Mouse (Mus musculus) embryonic facial prominence, embryonic 15.5 days (tissue): ENCODE measurements around the gene 4930469K13Rik. TPM values are rescaled to one million over a fixed set of nuclear protein-coding genes. Genes with fewer than 3 reads are reported as not detected.

Source experiments
- ATAC-seq: fragments of 200-750 bp; cut with Nextera tagmentation; 2 replicates; pipeline ENCODE4 v1.8.0; 2017; ENCODE audit warnings: low read depth, moderate TSS enrichment; ENCODE audit not compliant: insufficient number of reproducible peaks, low FRiP score, low TSS enrichment
- H3K27ac ChIP-seq: fragments of 300-500 bp; sonication (generic); replicated peaks from 2 replicates; pipeline ENCODE4 v1.5.1; 2015; ENCODE audit warnings: mild to moderate bottlenecking, inconsistent platforms
- H3K27me3 ChIP-seq: fragments of 300-500 bp; sonication (generic); 2 replicates; pipeline ENCODE4 v1.6.1; 2015; ENCODE audit warnings: inconsistent platforms
- H3K36me3 ChIP-seq: fragments of 300-500 bp; sonication (generic); 2 replicates; pipeline ENCODE4 v1.6.1; 2015; ENCODE audit warnings: mild to moderate bottlenecking, inconsistent platforms
- H3K4me1 ChIP-seq: fragments of 300-500 bp; sonication (generic); 2 replicates; pipeline ENCODE4 v1.6.1; 2015; ENCODE audit warnings: inconsistent platforms
- H3K4me2 ChIP-seq: fragments of 300-500 bp; sonication (generic); replicated peaks from 2 replicates; pipeline ENCODE4 v1.6.1; 2015; ENCODE audit warnings: mild to moderate bottlenecking, inconsistent platforms
- H3K4me3 ChIP-seq: fragments of 300-500 bp; sonication (generic); replicated peaks from 2 replicates; pipeline ENCODE4 v1.5.1; 2015; ENCODE audit warnings: mild to moderate bottlenecking, inconsistent platforms
- H3K9ac ChIP-seq: fragments of 300-500 bp; sonication (generic); 2 replicates; pipeline ENCODE4 v1.6.1; 2015; ENCODE audit warnings: inconsistent platforms
- H3K9me3 ChIP-seq: fragments of 300-500 bp; sonication (generic); replicated peaks from 2 replicates; pipeline ENCODE4 v1.6.1; 2016; ENCODE audit warnings: inconsistent platforms
- WGBS: fragments of 180-500 bp; shearing (Covaris S2); methylation state at CpG from one replicate; pipeline ENCODE4 v1.1.7; 2015; 5-methylcytosine and 5-hydroxymethylcytosine counted together
- polyA plus RNA-seq: library from polyadenylated mRNA; unstranded; fragments of >200 nt; fragmentation: Nextera tagmentation; extraction: Ambion mirVana; gene quantifications from 2 replicates; pipeline ENCODE4 v1.2.1, GENCODE M21; 2015

Gene 4930469K13Rik
- polyA plus RNA-seq, 1 experiment from 2014 or later, result 1.5 TPM

- 0 out of 2 replicates have a peak, but pooled peaks cover 5% of the 10 kb centered on the region for H3K4me1 ChIP-seq
- no peak overlapping the region for H3K9ac ChIP-seq
- no peak overlapping the region for H3K27ac ChIP-seq
- H3K27me3 ChIP-seq, result no peaks in the 10 kb centered on the region
- no peaks in the 10 kb centered on the region for H3K9me3 ChIP-seq
- H3K4me3 ChIP-seq, result no peak overlapping the region
- no peak overlapping the region for H3K4me2 ChIP-seq
- H3K36me3 ChIP-seq, result no peaks in the 10 kb centered on the region
- no peak for ATAC-seq
- 40% methylated on average over 9 of the region's 9 CpGs for WGBS
Measured at GRCm38 (mm10) chr11:34008702-34009101, 89.7 kb downstream of the 4930469K13Rik start.

- ATAC-seq, result no peak
- Histone ChIP-seq H3K27ac (no peak overlapping the region), H3K9me3 (no peaks in the 10 kb centered on the region), H3K4me3 (no peak overlapping the region), H3K9ac (no peak overlapping the region), H3K4me1 (0 out of 2 replicates have a peak, but pooled peaks cover 5% of the 10 kb centered on the region), H3K36me3 (no peaks in the 10 kb centered on the region), H3K27me3 (no peaks in the 10 kb centered on the region), H3K4me2 (no peak overlapping the region)
- 87% methylated on average over 11 of the region's 11 CpGs for WGBS
Measured at GRCm38 (mm10) chr11:34008214-34008613, 90.1 kb downstream of the 4930469K13Rik start.

- 79% methylated on average over 2 of the region's 2 CpGs for WGBS
- Histone ChIP-seq H3K9ac (no peak overlapping the region), H3K27me3 (no peaks in the 10 kb centered on the region), H3K9me3 (no peaks in the 10 kb centered on the region), H3K4me3 (no peak overlapping the region), H3K36me3 (no peaks in the 10 kb centered on the region), H3K4me2 (no peak overlapping the region), H3K4me1 (0 out of 2 replicates have a peak, but pooled peaks cover 5% of the 10 kb centered on the region), H3K27ac (no peak overlapping the region)
- no peak for ATAC-seq
Measured at GRCm38 (mm10) chr11:34007616-34008015, 90.7 kb downstream of the 4930469K13Rik start.

GRCm38 (mm10) chr11:34002593-34002965 is 95.8 kb downstream of the 4930469K13Rik start:
- H3K27me3 ChIP-seq, result no peaks in the 10 kb centered on the region
- no peaks in the 10 kb centered on the region for H3K4me1 ChIP-seq
- no peak for ATAC-seq
- 74% methylated on average over 5 of the region's 5 CpGs for WGBS
- H3K27ac ChIP-seq, result no peak overlapping the region
- no peak overlapping the region for H3K4me3 ChIP-seq
- H3K36me3 ChIP-seq, result no peaks in the 10 kb centered on the region
- no peaks in the 10 kb centered on the region for H3K9me3 ChIP-seq
- no peak overlapping the region for H3K4me2 ChIP-seq
- no peak overlapping the region for H3K9ac ChIP-seq

GRCm38 (mm10) chr11:34001938-34002592 is 96.3 kb downstream of the 4930469K13Rik start:
- WGBS, result 7% methylated on average over 5 of the region's 5 CpGs
- no peak overlapping the region for H3K27ac ChIP-seq
- H3K4me1 ChIP-seq, result no peaks in the 10 kb centered on the region
- no peaks in the 10 kb centered on the region for H3K27me3 ChIP-seq
- H3K4me3 ChIP-seq, result no peak overlapping the region
- no peak; the same call in 1 of the 2 replicates for ATAC-seq
- no peak overlapping the region for H3K4me2 ChIP-seq
- no peaks in the 10 kb centered on the region for H3K36me3 ChIP-seq
- H3K9me3 ChIP-seq, result no peaks in the 10 kb centered on the region
- no peak overlapping the region for H3K9ac ChIP-seq

- ATAC-seq, result no peak
- 70% methylated on average over 3 of the region's 3 CpGs for WGBS
- Histone ChIP-seq H3K4me1 (no peaks in the 10 kb centered on the region), H3K9me3 (no peaks in the 10 kb centered on the region), H3K9ac (no peak overlapping the region), H3K4me3 (no peak overlapping the region), H3K36me3 (no peaks in the 10 kb centered on the region), H3K27me3 (no peaks in the 10 kb centered on the region), H3K4me2 (no peak overlapping the region), H3K27ac (no peak overlapping the region)
Measured at GRCm38 (mm10) chr11:34000416-34000815, 97.9 kb downstream of the 4930469K13Rik start.

GRCm38 (mm10) chr11:33998244-33998643 is 100.1 kb downstream of the 4930469K13Rik start:
- H3K9me3 ChIP-seq, result no peaks in the 10 kb centered on the region
- peaks cover 3% of the 10 kb centered on the region; the same call in 1 of the 2 replicates for H3K27me3 ChIP-seq
- H3K27ac ChIP-seq, result no peak overlapping the region
- no peaks in the 10 kb centered on the region for H3K36me3 ChIP-seq
- no peak overlapping the region for H3K9ac ChIP-seq
- ATAC-seq, result no peak
- H3K4me3 ChIP-seq, result no peak overlapping the region
- WGBS, result 47% methylated on average over 10 of the region's 10 CpGs
- H3K4me1 ChIP-seq, result peaks cover 2% of the 10 kb centered on the region; the same call in 1 of the 2 replicates
- no peak overlapping the region for H3K4me2 ChIP-seq

GRCm38 (mm10) chr11:33993496-33993895 is 104.9 kb downstream of the 4930469K13Rik start:
- H3K9ac ChIP-seq, result no peak overlapping the region
- ATAC-seq, result no peak
- 65% methylated on average over 5 of the region's 5 CpGs for WGBS
- no peaks in the 10 kb centered on the region for H3K36me3 ChIP-seq
- no peak overlapping the region for H3K27ac ChIP-seq
- H3K4me3 ChIP-seq, result no peak overlapping the region
- H3K9me3 ChIP-seq, result no peaks in the 10 kb centered on the region
- H3K4me1 ChIP-seq, result peaks cover 10% of the 10 kb centered on the region
- H3K4me2 ChIP-seq, result no peak overlapping the region
- peaks cover 11% of the 10 kb centered on the region for H3K27me3 ChIP-seq

GRCm38 (mm10) chr11:33992938-33993337 is 105.4 kb downstream of the 4930469K13Rik start, which contains the start of gene Kcnip1:
Gene Kcnip1 (minus strand): TSS chr11:33993152.
- Histone ChIP-seq H3K9me3 (no peaks in the 10 kb centered on the region), H3K4me2 (peak within 1 kb of the TSS; percentile 28), H3K27ac (no peak within 1 kb of the TSS), H3K27me3 (peaks cover 11% of the 10 kb centered on the region), H3K4me3 (no peak within 1 kb of the TSS), H3K4me1 (peaks cover 10% of the 10 kb centered on the region), H3K36me3 (no peaks in the 10 kb centered on the region), H3K9ac (no peak within 1 kb of the TSS)
- ATAC-seq, result peak; percentile 24; the same call in 1 of the 2 replicates
- 12% methylated on average over 12 of the region's 12 CpGs for WGBS

GRCm38 (mm10) chr11:33990002-33990401 is 108.4 kb downstream of the 4930469K13Rik start:
- peaks cover 10% of the 10 kb centered on the region for H3K4me1 ChIP-seq
- no peak for ATAC-seq
- WGBS, result 83% methylated on average over 5 of the region's 5 CpGs
- H3K4me2 ChIP-seq, result no peak overlapping the region
- H3K9me3 ChIP-seq, result no peaks in the 10 kb centered on the region
- H3K27ac ChIP-seq, result no peak overlapping the region
- peaks cover 11% of the 10 kb centered on the region for H3K27me3 ChIP-seq
- H3K4me3 ChIP-seq, result no peak overlapping the region
- no peaks in the 10 kb centered on the region for H3K36me3 ChIP-seq
- H3K9ac ChIP-seq, result no peak overlapping the region

- 82% methylated on average over 2 of the region's 2 CpGs for WGBS
- no peak overlapping the region for H3K4me3 ChIP-seq
- no peaks in the 10 kb centered on the region for H3K4me1 ChIP-seq
- no peak overlapping the region for H3K27ac ChIP-seq
- no peak for ATAC-seq
- H3K9ac ChIP-seq, result no peak overlapping the region
- no peaks in the 10 kb centered on the region for H3K27me3 ChIP-seq
- no peak overlapping the region for H3K4me2 ChIP-seq
- H3K36me3 ChIP-seq, result no peaks in the 10 kb centered on the region
- H3K9me3 ChIP-seq, result no peaks in the 10 kb centered on the region
Measured at GRCm38 (mm10) chr11:33986525-33986924, 111.8 kb downstream of the 4930469K13Rik start.

GRCm38 (mm10) chr11:33980146-33980545 is 118.2 kb downstream of the 4930469K13Rik start:
- no peak overlapping the region for H3K9ac ChIP-seq
- no peaks in the 10 kb centered on the region for H3K36me3 ChIP-seq
- no peaks in the 10 kb centered on the region for H3K9me3 ChIP-seq
- H3K27me3 ChIP-seq, result no peaks in the 10 kb centered on the region
- WGBS, result 52% methylated on average over 4 of the region's 4 CpGs
- no peak overlapping the region for H3K27ac ChIP-seq
- no peaks in the 10 kb centered on the region for H3K4me1 ChIP-seq
- no peak overlapping the region for H3K4me2 ChIP-seq
- H3K4me3 ChIP-seq, result no peak overlapping the region
- ATAC-seq, result no peak
